Mouse (Mus musculus): ENCODE data around the gene Spc25.

- TF ChIP-seq CTCF (IDR thresholded peaks at IDR 0.05; ENCODE audit: low read depth, low read length), result no peak
- TF ChIP-seq POLR2A (IDR thresholded peaks at IDR 0.05; ENCODE audit: extremely low read depth, insufficient read depth, low read length), result no peak
Measured at GRCm38 (mm10) chr2:69150841-69151240, 55.2 kb downstream of the Spc25 start.
